Mouse (Mus musculus): ENCODE data around the gene Oxt. TPM values are rescaled to one million over a fixed set of nuclear protein-coding genes. Genes with fewer than 3 reads are reported as not detected.

Gene Oxt
- polyA plus RNA-seq, 1 experiment from 2014 or later, result not detected

DNA sequence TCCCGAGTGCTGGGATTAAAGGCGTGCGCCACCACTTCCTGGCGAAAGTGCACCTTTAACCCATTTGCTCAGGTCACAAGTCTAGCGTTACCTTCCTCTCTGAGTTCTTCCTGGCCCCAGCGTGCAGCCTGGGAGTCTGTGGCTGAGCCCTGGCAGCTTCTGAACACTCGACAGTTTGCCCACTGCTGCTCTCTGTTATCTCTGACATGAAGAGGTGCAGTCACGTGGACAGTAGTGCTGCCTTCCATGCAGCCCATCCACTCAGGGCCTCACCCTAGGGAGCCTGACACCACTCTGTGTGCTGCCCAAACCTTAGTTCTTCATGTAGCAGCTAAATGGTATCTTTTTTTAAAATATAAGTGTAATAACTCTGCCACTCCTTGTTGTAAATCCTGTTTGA is 29.0 kb upstream of the Oxt start:
- ATAC-seq (ENCODE audit: low FRiP score), result no peak

DNA sequence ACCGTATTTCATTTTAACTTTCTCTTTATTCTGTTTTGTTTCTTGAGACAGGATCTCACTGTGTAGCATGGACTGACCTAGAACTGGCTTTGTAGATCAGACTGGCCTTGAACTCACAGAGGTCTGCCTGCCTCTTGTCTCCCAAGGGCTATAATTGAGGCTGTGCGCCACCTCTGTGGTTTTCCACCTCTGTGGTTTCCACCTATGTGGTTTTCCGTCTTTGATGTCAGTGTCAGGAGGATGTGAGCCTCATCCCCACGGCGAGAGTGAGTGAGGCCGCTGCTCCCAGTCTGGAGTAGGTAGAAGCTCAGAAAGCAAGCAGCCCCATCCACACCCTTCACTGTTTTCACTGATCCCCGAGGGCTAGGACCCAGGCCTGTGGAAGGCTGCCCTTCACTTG is 21.1 kb upstream of the Oxt start:
- no peaks in the 10 kb centered on the region for H3K27me3 ChIP-seq (ENCODE audit: control insufficient read depth, insufficient read depth, low read length)
- WGBS, result 89% methylated on average over 7 of the region's 7 CpGs
- DNase-seq (ENCODE audit: low spot score, missing footprints) (peak; percentile 53), ATAC-seq (ENCODE audit: low FRiP score) (no peak)
- H3K4me2 ChIP-seq, result no peak overlapping the region
- H3K36me3 ChIP-seq (ENCODE audit: control insufficient read depth, insufficient read depth, low read length), result peaks cover under 1% of the 10 kb centered on the region; the same call in 1 of the 2 replicates
- H3K4me1 ChIP-seq (ENCODE audit: control insufficient read depth, insufficient read depth, low read length), result no peaks in the 10 kb centered on the region
- no peak overlapping the region for H3K9ac ChIP-seq (ENCODE audit: low read length)
- no peak overlapping the region for H3K27ac ChIP-seq (ENCODE audit: low read depth, low read length)
- no peaks in the 10 kb centered on the region for H3K9me3 ChIP-seq (ENCODE audit: control insufficient read depth, low read length)
- H3K4me3 ChIP-seq (ENCODE audit: low read depth, low read length), result no peak overlapping the region

More for the DNA sequence above, 29.0 kb upstream of the Oxt start:
- H3K27me3 ChIP-seq (ENCODE audit: control insufficient read depth, insufficient read depth, low read length), result no peaks in the 10 kb centered on the region
- no peak for DNase-seq (ENCODE audit: low spot score, missing footprints)
- no peak overlapping the region for H3K4me2 ChIP-seq
- WGBS, result 92% methylated on average over 8 of the region's 8 CpGs
- H3K4me3 ChIP-seq (ENCODE audit: low read depth, low read length), result no peak overlapping the region
- no peak overlapping the region for H3K27ac ChIP-seq (ENCODE audit: low read depth, low read length)
- peaks cover 15% of the 10 kb centered on the region for H3K36me3 ChIP-seq (ENCODE audit: control insufficient read depth, insufficient read depth, low read length)
- H3K4me1 ChIP-seq (ENCODE audit: control insufficient read depth, insufficient read depth, low read length), result no peaks in the 10 kb centered on the region
- no peak overlapping the region for H3K9ac ChIP-seq (ENCODE audit: low read length)
- H3K9me3 ChIP-seq (ENCODE audit: control insufficient read depth, low read length), result no peaks in the 10 kb centered on the region

DNA sequence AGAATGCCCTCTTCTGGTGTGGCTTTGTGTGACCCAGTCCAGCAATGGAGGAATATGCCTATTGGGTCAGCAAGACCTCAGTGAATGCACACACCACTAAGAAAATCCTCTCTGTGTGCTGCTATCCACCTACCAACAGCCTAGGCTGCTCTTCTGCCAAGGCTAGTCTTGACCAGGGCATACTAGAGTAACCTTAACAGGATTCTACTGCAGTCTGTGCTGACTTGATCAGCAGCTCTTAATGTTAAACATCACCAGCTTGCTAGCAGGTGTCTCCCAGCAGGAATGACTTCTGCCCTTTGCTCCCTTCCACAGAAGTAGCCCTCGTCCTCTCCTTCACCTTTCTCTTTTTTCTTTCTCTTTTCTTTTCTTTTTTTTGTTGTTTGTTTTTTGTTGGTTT is 19.7 kb upstream of the Oxt start:
- ATAC-seq (ENCODE audit: low FRiP score), result no peak
- WGBS, result 86% methylated on average over 1 of the region's 1 CpGs
- Histone ChIP-seq H3K27me3 (ENCODE audit: control insufficient read depth, insufficient read depth, low read length) (no peaks in the 10 kb centered on the region), H3K36me3 (ENCODE audit: control insufficient read depth, insufficient read depth, low read length) (no peaks in the 10 kb centered on the region; the same call in 1 of the 2 replicates), H3K9me3 (ENCODE audit: control insufficient read depth, low read length) (no peaks in the 10 kb centered on the region), H3K4me3 (ENCODE audit: low read depth, low read length) (no peak overlapping the region), H3K27ac (ENCODE audit: low read depth, low read length) (no peak overlapping the region), H3K9ac (ENCODE audit: low read length) (no peak overlapping the region), H3K4me2 (no peak overlapping the region), H3K4me1 (ENCODE audit: control insufficient read depth, insufficient read depth, low read length) (no peaks in the 10 kb centered on the region)
- peak; percentile 72 for DNase-seq (ENCODE audit: low spot score, missing footprints)

DNA sequence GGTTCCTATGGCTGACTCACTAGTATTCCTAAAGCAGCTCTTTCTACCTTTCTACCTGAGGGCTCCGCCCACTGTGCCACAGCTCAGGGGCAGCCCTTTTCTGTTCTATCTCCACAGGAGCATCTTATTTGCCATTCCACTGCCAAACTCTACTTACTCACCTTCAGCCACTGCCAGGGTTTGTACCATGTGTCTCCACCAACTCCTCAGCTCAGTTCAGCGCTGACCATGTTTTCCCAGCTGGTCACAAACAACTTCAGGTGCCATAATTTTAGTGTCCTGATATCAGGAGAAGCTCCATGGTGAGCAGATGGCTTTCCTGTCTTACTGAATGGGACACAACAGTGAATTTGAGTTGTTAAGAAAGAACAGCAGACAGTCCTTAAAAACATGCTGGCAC is 18.5 kb upstream of the Oxt start:
- Histone ChIP-seq H3K4me2 (no peak overlapping the region), H3K36me3 (ENCODE audit: control insufficient read depth, insufficient read depth, low read length) (no peaks in the 10 kb centered on the region; the same call in 1 of the 2 replicates), H3K9ac (ENCODE audit: low read length) (no peak overlapping the region), H3K27ac (ENCODE audit: low read depth, low read length) (no peak overlapping the region), H3K4me1 (ENCODE audit: control insufficient read depth, insufficient read depth, low read length) (no peaks in the 10 kb centered on the region), H3K9me3 (ENCODE audit: control insufficient read depth, low read length) (no peaks in the 10 kb centered on the region), H3K27me3 (ENCODE audit: control insufficient read depth, insufficient read depth, low read length) (no peaks in the 10 kb centered on the region), H3K4me3 (ENCODE audit: low read depth, low read length) (no peak overlapping the region)
- DNase-seq (ENCODE audit: low spot score, missing footprints) (no peak), ATAC-seq (ENCODE audit: low FRiP score) (no peak)
- WGBS, result 91% methylated on average over 2 of the region's 2 CpGs

DNA sequence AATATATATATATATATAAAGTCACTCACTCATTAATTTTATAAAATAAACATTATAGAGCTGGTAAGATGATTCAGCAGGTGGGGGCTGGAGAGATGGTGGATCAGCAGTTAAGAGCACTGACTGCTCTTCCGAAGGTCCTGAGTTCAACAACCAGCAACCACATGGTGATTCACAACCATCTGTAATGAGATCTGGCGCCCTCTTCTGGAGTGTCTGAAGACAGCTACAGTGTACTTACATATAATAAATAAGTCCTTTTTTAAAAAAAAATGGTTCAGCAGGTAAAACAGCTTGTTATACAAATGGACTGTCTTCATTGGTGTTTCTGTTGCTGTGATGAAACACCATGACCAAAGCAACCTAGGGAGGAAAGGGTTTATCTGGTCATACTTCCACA is 18.0 kb upstream of the Oxt start:
- H3K4me3 ChIP-seq (ENCODE audit: low read depth, low read length), result no peak overlapping the region
- H3K27me3 ChIP-seq (ENCODE audit: control insufficient read depth, insufficient read depth, low read length), result no peaks in the 10 kb centered on the region
- no peak overlapping the region for H3K9ac ChIP-seq (ENCODE audit: low read length)
- H3K9me3 ChIP-seq (ENCODE audit: control insufficient read depth, low read length), result no peaks in the 10 kb centered on the region
- H3K4me2 ChIP-seq, result no peak overlapping the region
- ATAC-seq (ENCODE audit: low FRiP score), result no peak
- no peaks in the 10 kb centered on the region for H3K4me1 ChIP-seq (ENCODE audit: control insufficient read depth, insufficient read depth, low read length)
- no peak for DNase-seq (ENCODE audit: low spot score, missing footprints)
- 68% methylated on average over 2 of the region's 2 CpGs for WGBS
- no peak overlapping the region for H3K27ac ChIP-seq (ENCODE audit: low read depth, low read length)
- no peaks in the 10 kb centered on the region; the same call in 1 of the 2 replicates for H3K36me3 ChIP-seq (ENCODE audit: control insufficient read depth, insufficient read depth, low read length)

DNA sequence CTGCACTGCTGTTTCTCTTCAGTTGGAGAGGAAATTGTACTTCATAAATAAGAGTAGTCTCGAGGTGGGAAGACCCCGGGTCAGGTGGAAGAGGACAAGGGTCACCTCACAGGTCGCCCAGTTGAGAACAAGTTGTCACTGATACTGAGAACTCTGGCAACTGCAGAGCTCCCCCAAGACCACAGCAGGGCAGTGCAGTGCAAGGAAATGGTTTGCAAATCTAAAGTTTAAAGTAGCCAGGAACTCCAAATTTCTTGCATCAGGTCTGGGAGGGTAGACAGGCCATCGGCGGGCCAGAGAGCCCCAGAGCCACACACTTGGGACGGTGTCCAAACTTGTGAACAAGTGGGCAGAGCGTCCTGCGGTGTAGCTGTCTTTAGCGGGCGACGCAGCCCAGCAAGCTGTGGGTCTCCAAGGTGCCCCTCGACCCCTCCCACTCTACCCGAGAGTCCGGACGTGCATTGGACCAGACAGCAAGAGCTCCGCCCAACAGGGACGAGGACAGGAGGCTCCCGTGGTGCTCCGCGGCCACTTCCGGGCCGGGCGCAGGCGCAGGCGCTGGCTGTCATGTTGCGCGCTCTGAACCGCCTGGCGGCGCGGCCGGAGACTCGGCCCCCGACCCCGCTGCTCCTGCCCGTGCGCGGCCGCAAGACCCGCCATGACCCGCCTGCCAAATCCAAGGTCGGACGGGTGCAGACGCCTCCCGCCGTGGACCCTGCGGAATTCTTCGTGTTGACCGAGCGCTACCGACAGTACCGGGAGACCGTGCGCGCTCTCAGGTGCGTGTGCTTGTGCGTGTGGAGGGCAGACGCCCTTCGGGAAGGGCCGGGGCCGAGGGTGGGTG is 12.5 kb upstream of the Oxt start, which contains the start of gene Mrps26:
Mrps26 (plus strand) TSS at position 531 of the 844 bp plus-strand sequence.
- ATAC-seq (ENCODE audit: low FRiP score) (peak; percentile 99), DNase-seq (ENCODE audit: low spot score, missing footprints) (peak; percentile 98)
- Histone ChIP-seq H3K27ac (ENCODE audit: low read depth, low read length) (no peak within 1 kb of the TSS; the same call in 1 of the 2 replicates), H3K9me3 (ENCODE audit: control insufficient read depth, low read length) (no peaks in the 10 kb centered on the region), H3K27me3 (ENCODE audit: control insufficient read depth, insufficient read depth, low read length) (no peaks in the 10 kb centered on the region), H3K9ac (ENCODE audit: low read length) (peak within 1 kb of the TSS; percentile 85), H3K4me3 (ENCODE audit: low read depth, low read length) (peak within 1 kb of the TSS; percentile 86), H3K36me3 (ENCODE audit: control insufficient read depth, insufficient read depth, low read length) (peaks cover 2% of the 10 kb centered on the region; the same call in 1 of the 2 replicates), H3K4me2 (peak within 1 kb of the TSS; percentile 71), H3K4me1 (ENCODE audit: control insufficient read depth, insufficient read depth, low read length) (peaks cover 10% of the 10 kb centered on the region)
- WGBS, result under 1% methylated on average over 60 of the region's 61 CpGs

DNA sequence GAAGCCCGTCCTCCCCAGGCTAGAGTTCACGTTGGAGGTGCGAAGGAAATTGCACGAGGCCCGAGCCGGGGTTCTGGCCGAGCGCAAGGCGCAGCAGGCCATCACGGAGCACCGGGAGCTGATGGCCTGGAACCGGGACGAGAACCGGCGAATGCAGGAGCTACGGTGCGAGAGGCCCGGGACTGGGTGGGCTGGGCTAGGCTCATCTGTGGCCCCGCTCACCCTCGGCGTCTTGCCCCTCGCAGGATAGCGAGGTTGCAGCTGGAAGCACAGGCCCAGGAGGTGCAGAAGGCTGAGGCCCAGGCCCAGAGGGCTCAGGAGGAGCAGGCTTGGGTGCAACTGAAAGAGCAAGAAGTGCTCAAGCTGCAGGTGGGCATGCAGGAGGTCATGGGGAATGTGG is 11.9 kb upstream of the Oxt start:
- Histone ChIP-seq H3K36me3 (ENCODE audit: control insufficient read depth, insufficient read depth, low read length) (peaks cover 2% of the 10 kb centered on the region; the same call in 1 of the 2 replicates), H3K9me3 (ENCODE audit: control insufficient read depth, low read length) (no peaks in the 10 kb centered on the region), H3K27me3 (ENCODE audit: control insufficient read depth, insufficient read depth, low read length) (no peaks in the 10 kb centered on the region), H3K4me1 (ENCODE audit: control insufficient read depth, insufficient read depth, low read length) (peaks cover 10% of the 10 kb centered on the region), H3K4me2 (peak overlapping the region; percentile 71), H3K27ac (ENCODE audit: low read depth, low read length) (no peak overlapping the region; the same call in 1 of the 2 replicates), H3K9ac (ENCODE audit: low read length) (peak overlapping the region; percentile 85), H3K4me3 (ENCODE audit: low read depth, low read length) (peak overlapping the region; percentile 86)
- ATAC-seq (ENCODE audit: low FRiP score), result no peak; the same call in 1 of the 2 replicates
- no peak for DNase-seq (ENCODE audit: low spot score, missing footprints)
- WGBS, result under 1% methylated on average over 23 of the region's 23 CpGs

DNA sequence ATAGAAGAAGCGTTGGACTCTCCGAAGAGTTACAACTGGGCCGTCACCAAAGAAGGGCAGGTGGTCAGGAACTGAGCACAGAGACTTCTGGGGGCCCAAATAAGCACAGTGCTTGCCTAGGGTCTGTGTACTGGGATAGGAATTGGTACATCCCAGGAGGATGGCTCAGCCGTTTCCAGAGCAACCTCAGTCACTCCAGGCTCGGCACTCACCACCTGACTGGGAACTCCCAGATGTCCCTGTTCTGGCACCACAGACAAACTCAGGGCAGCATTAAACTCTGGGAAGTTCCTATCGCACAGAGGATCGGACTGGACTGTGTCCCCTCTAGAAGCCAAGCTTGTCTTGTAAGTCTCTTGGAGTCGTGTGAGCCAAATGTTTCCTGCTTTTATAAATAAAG is 11.0 kb upstream of the Oxt start:
- no peaks in the 10 kb centered on the region for H3K9me3 ChIP-seq (ENCODE audit: control insufficient read depth, low read length)
- peak overlapping the region; percentile 71 for H3K4me2 ChIP-seq
- H3K9ac ChIP-seq (ENCODE audit: low read length), result no peak overlapping the region
- peaks cover 2% of the 10 kb centered on the region; the same call in 1 of the 2 replicates for H3K36me3 ChIP-seq (ENCODE audit: control insufficient read depth, insufficient read depth, low read length)
- peaks cover 10% of the 10 kb centered on the region for H3K4me1 ChIP-seq (ENCODE audit: control insufficient read depth, insufficient read depth, low read length)
- DNase-seq (ENCODE audit: low spot score, missing footprints) (no peak), ATAC-seq (ENCODE audit: low FRiP score) (no peak)
- H3K27me3 ChIP-seq (ENCODE audit: control insufficient read depth, insufficient read depth, low read length), result no peaks in the 10 kb centered on the region
- 79% methylated on average over 8 of the region's 8 CpGs for WGBS
- H3K4me3 ChIP-seq (ENCODE audit: low read depth, low read length), result no peak overlapping the region
- H3K27ac ChIP-seq (ENCODE audit: low read depth, low read length), result no peak overlapping the region

DNA sequence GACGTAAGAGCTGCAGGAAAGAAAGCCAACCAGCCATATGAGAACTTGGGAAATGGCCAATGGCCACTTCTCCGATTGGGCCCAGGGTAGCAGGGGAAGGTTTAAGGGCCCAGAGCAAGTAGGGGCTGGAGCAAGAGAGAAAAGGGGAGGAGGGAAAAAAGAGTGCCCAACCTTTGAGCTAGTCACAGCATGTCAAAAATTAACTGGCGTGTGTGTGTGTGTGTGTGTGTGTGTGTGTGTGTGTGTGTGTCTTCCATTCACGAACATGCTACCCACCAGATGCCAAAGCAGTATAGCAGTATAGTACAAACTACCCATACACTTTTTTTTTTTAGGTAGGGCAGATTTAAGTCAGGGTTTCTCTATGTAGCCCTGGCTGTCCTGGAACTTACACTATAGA is 7.1 kb upstream of the Oxt start:
- H3K9ac ChIP-seq (ENCODE audit: low read length), result no peak overlapping the region
- ATAC-seq (ENCODE audit: low FRiP score) (no peak), DNase-seq (ENCODE audit: low spot score, missing footprints) (no peak)
- H3K4me1 ChIP-seq (ENCODE audit: control insufficient read depth, insufficient read depth, low read length), result peaks cover 10% of the 10 kb centered on the region
- no peak overlapping the region for H3K4me3 ChIP-seq (ENCODE audit: low read depth, low read length)
- H3K27ac ChIP-seq (ENCODE audit: low read depth, low read length), result no peak overlapping the region
- H3K27me3 ChIP-seq (ENCODE audit: control insufficient read depth, insufficient read depth, low read length), result no peaks in the 10 kb centered on the region
- no peak overlapping the region for H3K4me2 ChIP-seq
- H3K36me3 ChIP-seq (ENCODE audit: control insufficient read depth, insufficient read depth, low read length), result peaks cover 2% of the 10 kb centered on the region; the same call in 1 of the 2 replicates
- no peaks in the 10 kb centered on the region for H3K9me3 ChIP-seq (ENCODE audit: control insufficient read depth, low read length)
- WGBS, result 69% methylated on average over 4 of the region's 4 CpGs
